Mouse (Mus musculus) c-Kit-positive CD71-negative TER-119-negative erythroid progenitor cells, embryonic 14.5 days (primary cell): ENCODE results near the gene 1600014C23Rik.

ENCODE experiments used
- DNase-seq: peaks from one replicate; pipeline ENCODE4 v3.0.0-alpha.2; 2013; ENCODE audit warnings: low read depth

1600014C23Rik gene

DNA sequence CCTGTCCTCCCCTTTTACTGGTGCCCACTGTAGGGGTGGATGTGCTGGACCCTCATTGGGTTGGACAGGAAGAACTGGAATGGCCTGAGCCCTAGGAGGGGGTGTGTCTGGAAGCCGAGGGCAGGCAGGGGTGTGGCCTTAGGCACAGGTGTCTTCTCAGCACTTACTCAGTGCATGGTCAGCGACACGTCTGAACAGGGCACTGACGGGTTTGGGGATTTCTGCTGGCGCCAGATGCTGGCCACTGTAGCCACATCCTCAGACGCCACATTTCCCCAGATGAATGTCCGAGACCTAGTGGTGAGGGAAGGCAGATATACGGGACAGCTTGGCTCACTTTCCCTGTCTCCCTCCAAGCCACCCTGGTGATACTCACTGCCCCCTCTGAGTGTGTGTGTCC, 18.4 kb upstream of the 1600014C23Rik start:
- no peak for DNase-seq

DNA sequence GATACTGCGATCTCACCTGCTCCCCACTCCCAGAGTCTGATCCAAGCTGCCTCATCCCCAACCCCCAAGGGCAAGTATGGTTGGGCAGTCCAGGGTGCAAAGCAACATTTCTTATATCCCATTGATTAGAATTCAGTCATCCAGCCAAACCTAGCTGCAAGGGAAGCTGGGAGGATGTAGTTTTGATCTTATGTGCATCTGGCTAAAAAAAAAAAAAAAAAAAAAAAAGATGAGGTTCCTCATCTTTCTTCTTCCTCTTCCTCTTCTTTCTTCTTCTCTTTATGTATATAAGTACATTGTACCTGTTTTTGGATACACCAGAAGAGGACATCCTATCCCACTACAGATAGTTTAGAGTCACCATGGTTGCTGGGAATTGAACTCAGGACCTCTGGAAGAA, 17.7 kb upstream of the 1600014C23Rik start:
- DNase-seq: no peak

DNA sequence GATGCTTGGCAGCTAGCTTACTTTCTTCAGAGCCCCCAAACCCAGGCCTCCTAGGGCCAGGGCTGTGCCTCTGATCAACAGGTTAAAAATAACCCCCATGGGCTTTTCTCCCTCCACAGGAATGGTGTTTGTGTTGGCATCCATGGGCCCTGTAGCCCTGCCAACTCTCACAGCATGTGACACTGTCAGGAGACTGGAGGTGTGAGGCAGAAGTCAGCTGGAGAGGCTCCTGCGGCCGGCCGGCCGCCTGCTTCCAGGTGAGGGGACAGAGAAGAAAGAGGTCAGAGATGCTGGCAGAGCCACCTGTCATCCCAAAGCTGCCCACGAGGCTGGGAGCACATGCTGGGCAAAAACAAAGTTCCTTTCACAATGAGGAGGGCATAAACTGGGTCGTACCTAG, 15.5 kb upstream of the 1600014C23Rik start:
- no peak for DNase-seq

DNA sequence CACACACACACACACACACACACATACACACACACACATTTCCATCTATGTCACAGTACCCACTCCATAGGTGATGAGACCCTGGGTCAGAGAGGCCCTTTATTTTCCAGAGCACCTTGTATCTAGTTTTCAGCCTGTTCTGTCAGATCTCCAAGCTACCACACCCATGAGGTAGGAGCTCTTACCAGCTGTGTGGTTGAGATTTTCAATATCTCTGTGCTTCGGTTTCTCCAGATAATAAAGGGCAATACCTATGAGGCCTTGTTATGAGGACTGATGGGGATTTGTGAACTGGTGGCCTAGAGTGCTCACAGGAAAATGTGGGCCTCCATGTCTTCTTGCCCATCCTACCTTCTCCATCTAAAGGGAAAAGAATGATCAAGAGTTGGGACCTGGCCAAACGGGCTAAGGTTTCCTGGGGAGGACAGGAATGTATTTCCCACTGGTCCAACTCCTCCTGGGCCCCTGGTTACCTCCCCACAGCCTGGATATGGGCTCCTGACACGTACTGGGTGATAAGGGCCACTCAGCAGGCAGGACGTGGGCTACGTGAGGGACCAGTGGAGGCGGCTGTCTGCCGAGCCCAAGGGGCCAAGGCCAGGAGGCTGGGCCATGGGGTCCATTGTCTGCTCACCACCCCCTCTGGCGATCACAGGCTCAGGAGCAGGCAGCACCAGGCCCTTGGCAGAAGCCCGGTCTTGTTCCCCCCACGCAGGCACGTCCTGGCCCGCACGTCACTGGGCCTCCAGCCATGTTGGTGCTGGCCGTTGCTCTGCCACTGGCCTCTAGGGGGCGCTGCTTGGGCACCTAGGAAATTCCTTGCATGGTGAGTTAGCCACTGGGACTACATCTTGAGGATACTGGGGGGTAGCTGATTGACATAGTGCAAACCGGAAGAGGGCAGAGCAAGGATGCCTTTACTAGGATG, 14.5 kb upstream of the 1600014C23Rik start:
- DNase-seq: no peak

DNA sequence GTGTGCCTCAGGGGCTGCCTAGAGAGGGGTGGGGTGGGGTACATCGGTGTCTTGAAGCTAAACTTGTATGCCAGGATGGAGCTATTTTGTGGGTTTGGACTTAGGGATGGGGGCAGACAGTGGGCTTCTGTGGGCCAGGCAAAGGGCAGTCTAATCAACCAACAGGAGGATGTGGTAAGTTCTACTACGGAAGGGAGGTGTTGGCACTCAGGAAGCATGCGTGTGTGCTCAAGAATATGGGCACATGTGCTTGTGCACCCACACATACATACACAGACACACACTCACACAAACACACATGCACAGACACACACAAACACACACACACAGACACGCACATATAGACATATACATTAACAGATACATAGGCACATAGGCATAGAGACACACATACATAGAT, 13.6 kb upstream of the 1600014C23Rik start:
- DNase-seq: no peak

DNA sequence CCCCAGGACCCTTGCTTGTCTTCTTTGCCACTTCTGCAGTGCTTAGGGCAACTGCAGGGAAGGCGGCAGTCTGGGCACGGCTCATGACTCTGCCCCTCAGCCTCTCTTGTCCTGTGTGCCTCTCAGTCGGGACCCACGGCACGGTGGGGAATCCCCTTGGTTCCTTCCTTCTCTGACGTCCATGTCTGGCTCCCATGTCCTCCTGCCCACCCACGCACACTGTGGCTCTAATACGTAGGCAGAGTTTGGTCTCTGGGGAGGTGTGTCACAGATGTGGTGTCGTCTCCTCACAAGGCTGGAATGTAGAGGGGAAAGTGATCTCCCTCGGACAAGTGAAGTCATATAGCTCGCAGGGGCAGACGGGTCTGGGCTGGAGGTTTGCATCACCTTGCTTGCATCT, 13.1 kb upstream of the 1600014C23Rik start:
- no peak for DNase-seq

DNA sequence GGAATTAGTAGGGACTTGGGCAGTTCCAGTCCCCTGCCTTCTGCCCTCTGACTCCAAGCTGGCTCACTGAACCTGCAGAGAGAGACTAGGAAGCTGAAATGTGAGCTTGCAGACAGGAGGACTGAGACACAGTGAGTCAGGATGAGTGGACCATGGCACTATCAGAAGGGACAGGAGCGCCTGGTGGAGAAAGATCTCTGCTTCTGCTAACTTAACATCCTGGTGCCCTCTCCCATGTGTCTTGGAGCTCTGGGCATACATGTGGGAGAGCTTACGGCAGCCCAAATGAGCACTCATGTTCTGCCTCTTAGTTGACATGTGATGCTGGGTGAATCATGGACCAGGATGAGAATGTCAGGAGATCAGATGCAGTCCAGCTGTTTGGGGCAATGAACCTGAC, 12.0 kb upstream of the 1600014C23Rik start:
- no peak for DNase-seq

DNA sequence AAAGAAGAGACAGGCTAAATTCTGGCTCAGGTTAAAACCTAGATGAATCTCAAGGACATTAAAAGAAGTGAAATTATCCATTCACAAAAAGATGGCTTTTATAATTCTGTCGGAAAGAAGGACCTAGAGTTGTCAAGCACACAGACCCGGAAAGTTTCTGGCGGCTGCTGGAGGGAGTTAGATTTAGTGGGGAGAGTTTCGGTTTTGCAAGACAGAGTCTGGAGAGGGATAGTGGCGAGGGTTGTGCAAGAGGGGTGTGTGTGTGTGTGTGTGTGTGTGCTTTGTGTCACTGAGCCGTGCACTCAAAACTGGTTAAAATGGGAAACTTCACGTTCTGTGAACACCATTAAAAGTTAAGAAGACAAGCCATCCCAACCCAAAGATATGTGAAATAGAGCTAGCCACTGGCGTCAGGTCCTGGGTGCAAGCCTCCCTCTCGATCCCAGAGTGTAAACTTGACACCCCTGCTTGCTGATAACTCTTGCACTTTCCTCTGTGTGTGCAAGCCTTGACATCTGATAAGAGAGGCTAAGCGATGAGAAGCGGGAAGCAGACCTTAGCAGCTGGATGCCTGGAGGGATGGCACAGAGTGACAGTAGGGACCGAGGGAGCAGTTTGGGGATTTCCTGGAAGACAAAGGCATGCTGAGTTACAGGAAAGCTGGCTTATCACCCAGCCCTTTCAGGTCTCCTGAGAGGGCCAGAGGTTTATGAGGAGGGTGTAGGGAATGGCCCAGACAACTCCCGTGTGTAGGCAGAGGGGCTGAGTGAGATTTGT, 8.9 kb upstream of the 1600014C23Rik start:
- no peak for DNase-seq

DNA sequence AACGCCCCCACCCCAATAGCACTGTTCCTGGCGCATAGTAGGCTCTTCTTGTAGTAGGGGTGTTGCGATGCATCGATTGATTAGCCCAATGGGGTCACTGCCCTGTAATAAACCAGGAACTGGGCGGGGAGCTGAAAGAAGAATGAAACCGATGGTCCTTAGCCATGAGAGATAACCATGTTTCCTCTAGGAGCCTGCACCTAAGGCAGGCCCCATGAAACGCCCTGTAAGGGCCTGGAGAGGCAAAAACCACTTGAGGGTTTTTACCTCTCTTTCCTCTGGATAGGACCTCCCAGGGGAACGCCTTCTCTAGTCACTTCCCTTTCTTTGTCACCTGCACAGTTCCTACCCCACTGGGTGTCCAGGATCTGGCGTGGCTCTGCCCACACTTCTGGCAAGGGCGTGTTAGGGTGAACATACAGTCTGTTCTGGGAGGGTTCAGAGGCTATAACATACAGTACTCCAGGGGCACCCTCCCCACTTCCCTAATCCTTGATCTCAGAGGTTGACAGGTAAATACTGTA, 3.5 kb upstream of the 1600014C23Rik start:
- DNase-seq: no peak

DNA sequence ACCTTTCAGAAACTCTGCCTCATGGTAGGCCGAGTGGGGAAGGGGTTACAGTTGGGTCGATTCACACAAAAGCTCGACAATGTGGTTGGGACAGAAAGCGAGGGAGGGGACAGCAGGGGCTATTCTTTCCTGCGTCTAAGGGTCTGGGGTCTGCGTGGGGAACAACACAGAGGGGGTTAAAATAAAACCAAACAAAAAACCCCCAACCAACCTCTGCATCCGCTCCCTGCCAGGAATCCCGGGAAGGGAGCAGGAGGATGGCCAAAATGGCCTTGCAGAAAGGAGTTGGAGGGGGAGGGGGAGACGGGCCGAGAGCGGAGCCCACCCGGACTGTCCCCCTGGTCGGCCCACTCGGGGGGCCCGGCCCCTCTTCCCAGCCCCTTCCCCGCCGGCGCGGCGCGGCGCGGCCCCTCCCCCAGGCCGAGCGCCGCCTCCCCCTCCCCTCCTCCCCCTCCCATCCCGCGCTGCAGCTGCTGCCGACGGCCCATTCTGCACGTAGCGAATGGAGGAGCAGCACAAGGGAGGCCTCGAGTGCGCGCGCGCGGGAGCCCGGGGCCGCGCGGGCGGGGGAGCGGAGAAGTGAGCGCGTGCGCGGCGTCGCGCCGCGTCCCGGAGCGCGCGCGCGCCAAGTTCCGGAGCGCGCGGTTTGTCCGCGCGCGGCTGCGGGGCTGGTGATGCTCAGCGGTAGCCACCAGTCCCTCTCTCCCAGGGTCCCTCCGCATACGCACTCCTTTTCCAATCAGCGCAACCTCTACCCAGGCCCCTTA, 2.9 kb upstream of the 1600014C23Rik start:
- DNase-seq: no peak

DNA sequence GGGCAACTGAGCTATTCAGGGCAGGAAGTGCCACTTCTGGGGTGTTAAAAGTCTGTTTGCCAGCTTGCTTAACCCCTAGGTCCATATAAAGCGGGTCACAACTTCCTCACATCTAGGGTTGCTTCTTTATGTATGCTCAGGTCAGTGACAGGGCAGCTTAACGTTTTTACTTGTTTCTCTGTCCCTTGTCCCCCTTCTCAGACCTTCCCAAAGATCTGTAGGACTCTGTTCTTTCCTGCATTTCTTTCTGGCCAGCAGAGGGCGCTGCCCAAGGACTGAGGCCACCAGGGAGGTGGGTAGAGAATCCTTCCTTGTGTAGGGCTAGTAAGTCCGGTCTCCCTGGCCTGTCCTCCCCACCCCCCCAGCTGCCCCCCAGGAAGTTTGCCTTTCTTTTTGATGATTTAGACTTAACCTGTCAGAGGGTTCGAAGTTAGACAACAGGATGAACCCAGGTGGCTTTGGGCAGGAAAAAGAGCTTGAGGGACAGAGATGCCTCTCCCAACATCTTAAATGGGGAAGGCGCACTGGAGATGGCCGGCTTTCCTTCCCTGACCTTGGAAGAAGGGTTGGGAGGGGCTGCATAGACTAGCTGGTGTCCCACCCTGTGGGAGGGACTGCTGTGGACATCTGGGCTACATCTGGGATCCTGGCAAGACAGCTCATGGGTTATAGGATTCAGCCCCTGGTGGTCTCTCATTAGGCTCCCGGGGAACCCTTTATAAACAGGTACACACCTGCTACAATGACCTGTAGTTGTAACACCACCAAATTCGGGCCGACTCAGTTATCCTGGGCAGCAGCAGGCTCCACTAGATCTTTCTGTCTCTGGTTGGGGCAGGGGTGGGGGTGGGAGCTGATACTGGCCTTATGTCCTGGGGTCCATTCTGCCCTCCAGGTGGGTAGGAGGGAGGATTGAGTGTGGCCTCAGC, 2.0 kb upstream of the 1600014C23Rik start:
- DNase-seq: peak; percentile 71

DNA sequence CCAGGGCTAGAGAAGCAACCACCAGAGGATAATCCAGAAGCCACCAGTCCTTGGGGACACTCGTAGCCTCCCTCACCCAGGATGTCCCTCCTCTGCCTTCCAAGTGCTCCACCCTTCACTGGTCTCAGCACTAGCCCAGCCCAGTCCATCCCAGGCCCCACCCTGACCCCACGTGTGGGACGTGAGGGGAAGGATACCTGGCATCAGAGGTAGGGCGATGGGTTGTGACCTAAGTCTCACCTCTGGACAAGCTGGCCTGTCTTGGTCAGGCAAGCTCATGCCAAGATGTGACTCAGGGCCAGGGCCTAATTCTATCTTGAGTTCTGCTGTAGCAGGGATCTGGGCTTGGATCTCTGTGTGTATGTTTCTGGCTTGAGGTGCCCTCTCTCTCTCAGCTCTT, 1.2 kb upstream of the 1600014C23Rik start:
- DNase-seq: no peak

DNA sequence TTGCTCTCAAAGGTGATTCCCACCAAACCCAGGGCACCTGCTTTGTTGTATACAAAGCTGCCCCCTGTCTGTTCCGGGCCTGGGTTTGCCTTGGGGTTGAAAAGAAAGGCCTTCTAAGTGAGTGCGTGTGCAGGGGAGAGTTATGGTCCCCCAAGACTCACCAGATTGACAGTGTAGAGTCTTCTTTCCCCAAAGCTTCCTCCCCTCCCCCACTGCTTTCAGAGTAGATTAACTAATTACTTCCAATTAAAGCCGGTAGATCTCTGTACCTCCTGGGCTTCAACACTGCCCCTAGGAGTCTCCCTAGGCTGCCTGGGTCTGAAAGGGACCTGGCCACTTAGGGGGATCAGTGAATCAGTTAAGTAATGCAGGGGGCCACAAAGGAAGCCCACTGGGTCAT, 689 bp upstream of the 1600014C23Rik start:
- DNase-seq: no peak

DNA sequence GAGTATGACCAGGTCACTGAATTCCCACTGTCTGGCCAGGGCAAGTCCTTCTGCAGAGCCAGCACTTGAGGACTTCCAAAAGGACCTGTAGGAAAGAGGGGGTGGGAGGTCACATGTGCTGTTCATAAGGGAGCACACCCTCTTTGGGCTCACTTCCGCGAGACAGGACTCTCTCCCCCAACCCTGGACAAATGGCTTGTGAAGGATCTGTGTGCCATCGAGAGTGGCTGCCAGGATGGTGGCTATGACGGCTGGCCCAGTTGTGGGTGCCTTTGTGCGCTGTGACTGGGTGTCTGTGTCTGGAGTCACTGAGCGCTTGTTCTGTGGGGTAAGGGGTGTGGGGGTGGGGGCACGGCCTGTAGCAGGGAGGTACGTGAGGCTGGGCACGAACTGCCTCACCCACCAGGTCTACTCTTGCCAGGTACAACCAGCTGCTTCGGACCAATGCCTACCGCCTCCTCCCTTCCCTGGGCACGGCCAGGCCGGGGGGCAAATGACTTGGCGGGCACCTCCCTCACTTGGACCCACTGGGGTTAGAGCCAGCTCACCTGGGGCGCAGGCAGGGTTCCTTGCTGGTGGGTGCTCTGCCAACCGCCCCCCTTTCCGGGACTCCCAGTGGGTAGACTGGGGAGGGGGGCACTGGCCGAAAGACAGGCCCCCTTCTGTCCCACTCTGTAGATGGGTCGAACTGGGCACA, 458 bp downstream of the 1600014C23Rik start:
- no peak for DNase-seq

DNA sequence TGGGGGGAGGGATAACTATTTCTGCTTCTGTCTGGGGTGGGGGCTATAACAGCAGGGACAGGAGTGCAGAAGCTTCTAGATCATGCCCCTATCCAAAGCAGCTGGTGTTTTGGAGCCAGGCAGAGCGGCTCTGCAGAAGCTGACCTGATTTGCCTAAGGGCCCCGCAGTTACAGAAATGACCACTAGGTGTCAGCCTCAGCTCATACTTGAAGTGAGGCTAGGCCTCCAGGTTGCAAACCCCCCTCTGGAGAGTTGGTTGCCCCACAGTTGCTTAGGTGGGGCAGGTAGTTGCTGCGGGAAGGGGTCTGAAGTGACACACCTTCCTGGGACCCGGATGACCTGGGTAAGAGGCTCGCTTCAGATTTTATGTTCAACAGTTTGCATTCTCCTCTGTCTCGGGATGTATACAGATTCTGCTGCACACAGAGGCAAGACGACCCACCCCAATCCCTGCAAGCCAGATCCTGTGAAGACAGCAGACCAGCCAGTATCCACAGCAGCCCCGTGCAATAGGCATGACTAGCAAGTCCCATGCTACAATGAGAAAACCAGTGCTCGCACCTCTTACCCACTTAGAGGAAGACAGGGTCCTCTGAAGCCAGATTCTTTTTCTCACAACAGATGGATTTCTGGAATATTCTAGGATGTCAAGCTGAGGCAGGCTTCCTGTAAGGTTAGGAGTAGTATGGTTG, 2.3 kb downstream of the 1600014C23Rik start:
- peak; percentile 86 for DNase-seq

DNA sequence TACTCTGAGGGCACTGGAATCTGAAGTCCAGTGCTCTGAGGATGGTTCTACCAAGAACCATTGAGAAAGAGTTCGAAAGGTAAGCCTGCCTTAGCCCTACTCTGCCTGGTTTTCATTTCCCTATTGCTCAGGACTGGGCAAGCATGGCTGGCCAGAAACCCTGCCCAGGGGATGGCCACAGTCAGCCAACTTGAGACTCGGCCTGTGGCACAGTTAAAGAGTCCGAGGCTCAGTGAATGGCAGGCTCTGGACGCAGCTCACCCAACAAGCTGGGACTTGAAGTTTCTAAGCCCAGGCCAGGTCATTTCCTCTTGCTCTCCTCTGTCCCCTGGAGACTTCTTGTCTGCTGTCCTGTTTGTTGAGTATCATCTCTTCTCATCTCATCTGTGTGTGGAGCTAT, 2.9 kb downstream of the 1600014C23Rik start:
- DNase-seq: no peak

DNA sequence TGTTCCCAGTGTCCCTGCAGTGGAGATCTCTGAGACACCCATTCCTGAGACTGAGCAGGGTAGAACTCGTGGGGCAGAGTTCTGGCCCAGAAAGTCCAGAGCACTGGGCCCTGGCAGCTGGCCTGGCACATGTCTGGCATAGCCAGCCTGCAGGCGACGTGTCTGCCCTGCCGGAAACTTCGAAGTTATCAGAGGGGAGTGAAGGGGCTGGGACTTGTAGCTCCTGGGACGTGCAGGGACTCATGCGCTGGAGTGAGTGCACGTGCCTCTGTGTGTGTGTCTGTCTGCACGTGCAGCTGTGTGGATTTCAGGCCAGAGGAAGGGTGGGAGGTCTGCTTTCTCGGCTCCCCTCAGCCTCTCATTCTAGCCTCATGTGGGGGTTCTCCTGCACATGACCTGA, 4.3 kb downstream of the 1600014C23Rik start:
- DNase-seq: no peak

DNA sequence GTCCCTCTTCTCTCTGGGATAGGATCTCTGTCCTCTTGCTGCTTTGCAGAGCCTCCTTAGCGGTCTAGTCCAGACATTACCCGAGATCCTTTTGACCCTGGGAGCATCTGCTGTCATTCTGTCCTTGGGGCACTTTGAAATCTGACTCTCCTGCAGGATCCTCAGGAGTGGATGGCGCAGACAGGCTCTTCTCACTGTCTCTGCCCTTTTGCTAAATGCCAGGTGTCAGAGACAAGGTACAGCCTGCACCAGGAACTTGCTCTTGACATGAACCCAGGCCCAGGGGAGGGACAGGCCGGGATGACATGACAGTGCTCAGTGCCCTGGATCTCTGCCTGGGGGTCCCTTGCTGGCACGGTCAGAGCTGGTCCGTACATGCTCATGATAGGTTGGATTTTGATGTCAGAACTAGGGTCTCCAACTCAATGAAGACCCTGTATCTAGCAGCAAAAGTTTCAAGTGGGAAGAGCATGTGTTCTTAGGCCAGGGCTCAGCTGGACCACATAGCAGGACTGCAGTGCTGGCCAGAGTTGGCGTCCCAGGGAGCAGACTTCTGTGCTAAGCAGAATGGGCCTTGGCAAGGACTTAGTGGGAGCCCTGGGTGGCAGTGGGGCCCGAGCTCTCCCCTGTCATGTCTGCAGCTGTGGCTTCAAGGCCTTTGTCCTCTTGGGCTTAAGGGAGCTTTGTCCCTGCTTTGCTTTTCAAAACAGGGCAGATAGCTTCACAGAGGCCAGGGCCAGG, 5.5 kb downstream of the 1600014C23Rik start:
- DNase-seq: no peak

DNA sequence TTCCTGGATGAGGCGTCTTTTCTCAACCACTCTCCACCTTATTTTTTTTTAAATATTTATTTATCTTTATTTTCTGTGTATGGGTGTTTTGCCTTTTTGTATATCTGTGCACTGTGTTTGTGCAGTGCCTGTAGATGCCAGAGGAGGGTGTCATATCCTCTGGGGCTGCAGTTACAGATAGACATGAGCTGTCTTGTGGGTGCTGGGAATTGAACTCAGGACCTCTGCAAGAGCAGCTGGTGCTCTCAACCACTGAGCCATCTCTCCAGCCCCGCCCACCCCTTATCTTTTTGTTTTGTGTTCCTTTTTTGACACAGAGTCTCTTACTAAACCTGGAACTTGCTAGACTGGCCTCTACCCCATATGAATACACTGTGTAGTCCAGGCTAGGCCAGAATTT, 6.2 kb downstream of the 1600014C23Rik start:
- no peak for DNase-seq
